Mouse (Mus musculus) Muller cell, postnatal 12 days (primary cell): ENCODE measurements at regions not wholly inside any gene's neighbourhood (a gene's known extent, or its start where the extent isn't known, plus 50 kb on each side); places are given as distances from the start of the nearest gene placed in this dataset.
A peak's percentile ranks its signal among the peaks of the same experiment; 100 is the strongest.
"Not testable (repeated sequence)": the region's sequence is repeated elsewhere in the genome, so short reads cannot be mapped to it uniquely, and the experiment has no call there.

Source experiments
- DNase-seq: peaks from one replicate; pipeline ENCODE4 v3.0.0-alpha.2; 2015; ENCODE audit errors: inconsistent ontology term

GRCm38 (mm10) chr17:82909189-82909588 lies 305.9 kb upstream of the Pkdcc start:
- DNase-seq: no peak

GRCm38 (mm10) chr17:82922986-82923385 lies 292.1 kb upstream of the Pkdcc start:
- DNase-seq: not testable (repeated sequence)

- DNase-seq: no peak
Measured at GRCm38 (mm10) chr17:82925751-82926150, 289.3 kb upstream of the Pkdcc start.

GRCm38 (mm10) chr17:82927681-82928080 lies 287.4 kb upstream of the Pkdcc start:
- DNase-seq: no peak

- DNase-seq: no peak
Measured at GRCm38 (mm10) chr17:82929511-82929910, 285.6 kb upstream of the Pkdcc start.

GRCm38 (mm10) chr17:82930738-82931137 lies 284.4 kb upstream of the Pkdcc start:
- no peak for DNase-seq

GRCm38 (mm10) chr17:82931476-82931875 lies 283.6 kb upstream of the Pkdcc start:
- no peak for DNase-seq

GRCm38 (mm10) chr17:82936836-82937235 lies 278.3 kb upstream of the Pkdcc start:
- DNase-seq: no peak

- DNase-seq: no peak
Measured at GRCm38 (mm10) chr17:82946083-82946482, 269.0 kb upstream of the Pkdcc start.

- no peak for DNase-seq
Measured at GRCm38 (mm10) chr17:82949794-82950193, 265.3 kb upstream of the Pkdcc start.

GRCm38 (mm10) chr17:82950268-82950667 lies 264.8 kb upstream of the Pkdcc start:
- DNase-seq: no peak

- DNase-seq: peak; percentile 38
Measured at GRCm38 (mm10) chr17:82957409-82957808, 257.7 kb upstream of the Pkdcc start.

- no peak for DNase-seq
Measured at GRCm38 (mm10) chr17:82963374-82963773, 251.7 kb upstream of the Pkdcc start.

- no peak for DNase-seq
Measured at GRCm38 (mm10) chr17:82999710-83000109, 215.4 kb upstream of the Pkdcc start.

GRCm38 (mm10) chr17:83000411-83000810 lies 214.7 kb upstream of the Pkdcc start:
- DNase-seq: no peak

GRCm38 (mm10) chr17:83001567-83001966 lies 213.5 kb upstream of the Pkdcc start:
- peak; percentile 16 for DNase-seq

GRCm38 (mm10) chr17:83010845-83011244 lies 204.2 kb upstream of the Pkdcc start:
- peak; percentile 48 for DNase-seq

GRCm38 (mm10) chr17:83015656-83016055 lies 199.4 kb upstream of the Pkdcc start:
- DNase-seq: no peak

- no peak for DNase-seq
Measured at GRCm38 (mm10) chr17:83016936-83017335, 198.2 kb upstream of the Pkdcc start.

GRCm38 (mm10) chr17:83019267-83019666 lies 195.8 kb upstream of the Pkdcc start:
- no peak for DNase-seq

GRCm38 (mm10) chr17:83020576-83020975 lies 194.5 kb upstream of the Pkdcc start:
- DNase-seq: peak; percentile 61

GRCm38 (mm10) chr17:83025340-83025816 lies 189.7 kb upstream of the Pkdcc start:
- peak; percentile 78 for DNase-seq

GRCm38 (mm10) chr17:83034914-83035573 lies 180.0 kb upstream of the Pkdcc start:
- DNase-seq: no peak

- DNase-seq: no peak
Measured at GRCm38 (mm10) chr17:83035574-83035918, 179.5 kb upstream of the Pkdcc start.
